Mouse (Mus musculus): Measurements from ENCODE around the gene Gstcd.

- no peak for TF ChIP-seq RCOR1 (conservative IDR thresholded peaks at IDR 0.05; ENCODE audit: low read depth, low read length)
- TF ChIP-seq USF1 (IDR thresholded peaks at IDR 0.05; ENCODE audit: low read depth, low read length): no peak
- no peak for TF ChIP-seq POLR2A (IDR thresholded peaks at IDR 0.05; ENCODE audit: low read depth, low read length)
- TF ChIP-seq TCF12 (IDR thresholded peaks at IDR 0.05; ENCODE audit: low read depth, low read length): no peak
- no peak for TF ChIP-seq RAD21 (IDR thresholded peaks at IDR 0.05; ENCODE audit: low read depth, low read length)
- TF ChIP-seq NELFE (IDR thresholded peaks at IDR 0.05; ENCODE audit: low read depth, low read length): no peak
- TF ChIP-seq ZC3H11A (IDR thresholded peaks at IDR 0.05; ENCODE audit: low read depth, low read length): no peak
- TF ChIP-seq CTCF (conservative IDR thresholded peaks at IDR 0.05 in 1 of 2, IDR thresholded peaks at IDR 0.05 in 1 of 2; ENCODE audit: low read depth in 2 of 2, low read length in 2 of 2): no peak
- no peak for TF ChIP-seq ZNF384 (IDR thresholded peaks at IDR 0.05; ENCODE audit: low read depth, low read length)
These were observed 147.2 kb downstream of the Gstcd start for GRCm38 (mm10) chr3:132944609-132945008.
